Mouse (Mus musculus): Measurements from ENCODE around the gene Sltm.

DNA sequence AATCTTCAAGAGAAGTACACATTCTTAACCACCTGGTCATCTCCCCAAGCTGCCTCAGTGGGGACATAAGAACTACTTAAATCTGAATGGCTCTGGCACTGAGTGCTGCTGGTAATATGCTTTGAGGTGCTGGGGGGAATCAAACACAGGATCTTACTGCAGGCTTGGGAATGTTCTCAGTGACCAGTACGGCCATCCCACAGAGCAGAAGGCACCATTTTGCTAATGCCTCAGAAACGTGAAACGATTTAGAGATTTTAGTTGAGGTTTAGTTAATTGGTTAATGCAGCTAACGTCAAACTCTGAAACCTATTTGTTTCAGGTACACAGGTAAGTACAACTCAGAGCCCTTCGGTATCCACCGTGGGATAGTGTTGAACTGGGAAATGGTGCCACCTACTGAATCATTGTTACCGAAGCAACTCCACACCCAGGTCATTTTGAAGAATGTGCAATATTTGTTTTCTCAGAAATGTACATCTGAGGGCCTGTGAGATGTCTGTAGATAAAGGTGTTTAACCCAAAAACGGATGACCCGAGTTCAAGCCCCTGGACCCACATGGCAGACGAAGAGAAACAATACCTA is 31.5 kb upstream of the Sltm start:
- no peak for TF ChIP-seq POLR2A (IDR thresholded peaks at IDR 0.05; ENCODE audit: low read depth, low read length)
- TF ChIP-seq CTCF (conservative IDR thresholded peaks at IDR 0.05 in 1 of 2, IDR thresholded peaks at IDR 0.05 in 1 of 2; ENCODE audit: low read depth in 2 of 2, low read length in 2 of 2) = peak in 1 of 2 experiments; percentile 72; a peak in 2 of 4 replicates
- TF ChIP-seq MEF2A (IDR thresholded peaks at IDR 0.05; ENCODE audit: borderline replicate concordance, low read depth, low read length) = no peak
- no peak for TF ChIP-seq EP300 (IDR thresholded peaks at IDR 0.05; ENCODE audit: low read length)
- TF ChIP-seq TCF12 (IDR thresholded peaks at IDR 0.05; ENCODE audit: low read depth, low read length) = no peak

Measured in CH12.LX (cell line).